Mouse (Mus musculus): ENCODE data around the gene Gm11096. TPM values are rescaled to one million over a fixed set of nuclear protein-coding genes. Genes with fewer than 3 reads are reported as not detected.

Gm11096 gene
- not detected in 2 replicates for polyA plus RNA-seq (2012; rRNA removed; ENCODE audit: low replicate concordance)

DNA sequence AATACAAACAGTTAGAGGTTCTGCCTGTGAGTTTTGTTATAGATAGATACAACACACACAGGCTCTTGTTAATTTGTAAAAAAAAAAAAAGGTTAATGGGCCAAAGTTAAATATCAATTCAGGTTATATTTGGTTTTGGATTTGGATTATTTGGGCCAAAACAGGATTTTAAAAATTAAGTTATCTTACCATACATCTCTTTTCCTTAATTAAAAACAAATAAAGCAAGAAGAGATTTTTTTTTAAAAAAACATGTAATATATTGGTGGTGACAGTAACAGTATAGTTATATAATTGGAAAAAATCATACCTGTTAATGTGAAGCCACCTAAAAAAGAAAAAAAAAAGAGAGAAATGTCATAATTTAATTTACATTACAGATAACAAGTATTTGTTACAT, at the start of gene Gm11096:
Gene Gm11096 (plus strand): TSS at position 301 of the 400 bp plus-strand sequence.

All from mammary gland, adult 2 months (tissue).